30 mouse cellular contexts compared by ENCODE assay signal in genomic region chr13:68811185-68811584, GRCm38 (mm10).
A peak's percentile ranks its signal among the peaks of the same experiment; 100 is the strongest.
DNase-seq lines count a peak whose midpoint lies in the region; ATAC-seq and TF ChIP-seq lines count a peak whose summit lies in the region.
"Had no signal": no experiment of that assay in that cellular context is flagged by ENCODE, and none has a peak within 500 bp of the region (broad histone marks: within the 10 kb centered on the region; RNA-seq: fewer than 3 reads in every experiment).

No protein-coding gene starts in this region.

- 54% methylated on average over 3 of the region's 3 CpGs for WGBS in kidney, embryonic 14.5 days
- WGBS in kidney, embryonic 16.5 days, result 50% methylated on average over 3 of the region's 3 CpGs
- WGBS in lung, embryonic 14.5 days, result 86% methylated on average over 3 of the region's 3 CpGs
- WGBS in lung, adult 2 months, result 92% methylated on average over 3 of the region's 3 CpGs

- ATAC-seq in kidney, embryonic 14.5 days (ENCODE audit: low FRiP score, low TSS enrichment), result peak; percentile 85
- ATAC-seq in kidney, embryonic 16.5 days (ENCODE audit: low FRiP score, low TSS enrichment), result peak; percentile 73
- ATAC-seq in lung, embryonic 14.5 days (ENCODE audit: insufficient read depth), result no peak
- ATAC-seq: activated CD4-positive, CD25-positive, alpha-beta regulatory T cell, adult 4 months; CD4-positive, CD25-positive, alpha-beta regulatory T cell, adult 4 months; forebrain, embryonic 14.5 days; forebrain, embryonic 16.5 days; Patski had no signal

- no peak overlapping the region for H3K4me3 ChIP-seq in kidney, embryonic 14.5 days (ENCODE audit: low read length)
- H3K4me3 ChIP-seq in kidney, embryonic 16.5 days (ENCODE audit: low read length), result no peak overlapping the region
- no peak overlapping the region for H3K4me3 ChIP-seq in lung, embryonic 14.5 days (ENCODE audit: low read depth, low read length)
- H3K4me3 ChIP-seq in lung, adult 2 months (replicated peaks; ENCODE audit: extremely low read depth, low read depth, low read length), result no peak overlapping the region
- H3K4me3 ChIP-seq: embryonic facial prominence, embryonic 13.5 days; embryonic facial prominence, embryonic 15.5 days; erythroblast, embryonic 14.5 days; forebrain, embryonic 10.5 days; forebrain, embryonic 12.5 days had no signal

- H3K4me2 ChIP-seq in kidney, embryonic 14.5 days (replicated peaks; ENCODE audit: low read depth, low read length), result no peak overlapping the region
- no peak overlapping the region for H3K4me2 ChIP-seq in kidney, embryonic 16.5 days (replicated peaks; ENCODE audit: low read depth, low read length)
- no peak overlapping the region for H3K4me2 ChIP-seq in lung, embryonic 14.5 days
- H3K4me2 ChIP-seq: embryonic facial prominence, embryonic 13.5 days; embryonic facial prominence, embryonic 15.5 days; forebrain, embryonic 12.5 days had no signal

- H3K27ac ChIP-seq in kidney, embryonic 14.5 days (ENCODE audit: low read depth, low read length), result 0 out of 2 replicates have a peak overlapping the region, but pooled peaks have one; percentile 21
- peak overlapping the region; percentile 36; the same call in 1 of the 2 replicates for H3K27ac ChIP-seq in kidney, embryonic 16.5 days (ENCODE audit: low read length)
- no peak overlapping the region for H3K27ac ChIP-seq in lung, embryonic 14.5 days (ENCODE audit: low read depth)
- H3K27ac ChIP-seq: embryonic facial prominence, embryonic 13.5 days; embryonic facial prominence, embryonic 15.5 days; forebrain, embryonic 10.5 days; forebrain, embryonic 12.5 days had no signal

- TF ChIP-seq POLR2A in lung, adult 2 months (IDR thresholded peaks at IDR 0.05; ENCODE audit: borderline replicate concordance, extremely low read depth, low read depth, low read length), result no peak

- no peaks in the 10 kb centered on the region for H3K27me3 ChIP-seq in kidney, embryonic 14.5 days (ENCODE audit: control insufficient read depth, insufficient read depth, low read length)
- no peaks in the 10 kb centered on the region for H3K27me3 ChIP-seq in kidney, embryonic 16.5 days (ENCODE audit: insufficient read depth, low read length)
- no peaks in the 10 kb centered on the region for H3K27me3 ChIP-seq in lung, embryonic 14.5 days (ENCODE audit: insufficient read depth, low read length)
- H3K27me3 ChIP-seq: CH12.LX; embryonic facial prominence, embryonic 13.5 days; embryonic facial prominence, embryonic 15.5 days; forebrain, embryonic 12.5 days; Patski had no signal

- DNase-seq in embryo, embryonic 10.5 days (ENCODE audit: low spot score), result peak; percentile 3
- DNase-seq in embryo, embryonic 9.5 days (ENCODE audit: extremely low spot score), result no peak
- DNase-seq in kidney, adult 18-20 months, result no peak
- DNase-seq in kidney, postnatal 14 days, result no peak
- peak; percentile 14 for DNase-seq in lung, embryonic 14.5 days
- DNase-seq in lung, adult 2 months, result no peak
- DNase-seq: adrenal gland, adult 8-10 months; adrenal gland, postnatal 14 days; adrenal gland, postnatal 36 days; B cell, adult 2 months; cerebellum, adult 11 months; cerebellum, adult 18-20 months; cerebellum, adult 8-10 months; cerebellum, adult 9-11 months; cerebellum, postnatal 14 days; cerebellum, postnatal 36 days had no signal

- H3K9ac ChIP-seq in kidney, embryonic 14.5 days (ENCODE audit: low read depth, low read length), result no peak overlapping the region
- no peak overlapping the region for H3K9ac ChIP-seq in kidney, embryonic 16.5 days (replicated peaks; ENCODE audit: low read length)
- H3K9ac ChIP-seq in lung, embryonic 14.5 days, result no peak overlapping the region
- H3K9ac ChIP-seq: embryonic facial prominence, embryonic 13.5 days; embryonic facial prominence, embryonic 15.5 days; forebrain, embryonic 12.5 days had no signal

- no peaks in the 10 kb centered on the region for H3K4me1 ChIP-seq in kidney, embryonic 14.5 days (ENCODE audit: control insufficient read depth, insufficient read depth, low read length)
- no peaks in the 10 kb centered on the region for H3K4me1 ChIP-seq in kidney, embryonic 16.5 days (ENCODE audit: insufficient read depth, low read length)
- H3K4me1 ChIP-seq in lung, embryonic 14.5 days (ENCODE audit: insufficient read depth), result no peaks in the 10 kb centered on the region
- no peaks in the 10 kb centered on the region for H3K4me1 ChIP-seq in lung, adult 2 months (ENCODE audit: control insufficient read depth, insufficient read depth, low read length)
- H3K4me1 ChIP-seq: embryonic facial prominence, embryonic 13.5 days; embryonic facial prominence, embryonic 15.5 days; forebrain, embryonic 10.5 days; forebrain, embryonic 12.5 days had no signal

- no peaks in the 10 kb centered on the region for H3K36me3 ChIP-seq in kidney, embryonic 14.5 days (ENCODE audit: control insufficient read depth, insufficient read depth, low read length)
- no peaks in the 10 kb centered on the region for H3K36me3 ChIP-seq in kidney, embryonic 16.5 days (ENCODE audit: insufficient read depth, low read length)
- no peaks in the 10 kb centered on the region for H3K36me3 ChIP-seq in lung, embryonic 14.5 days (ENCODE audit: insufficient read depth)
- H3K36me3 ChIP-seq: embryonic facial prominence, embryonic 13.5 days; embryonic facial prominence, embryonic 15.5 days; forebrain, embryonic 10.5 days; forebrain, embryonic 12.5 days; G1E had no signal

- TF ChIP-seq CTCF in lung, embryonic 14.5 days (IDR thresholded peaks at IDR 0.05; ENCODE audit: low read depth), result no peak
- no peak for TF ChIP-seq CTCF in lung, adult 2 months (IDR thresholded peaks at IDR 0.05; ENCODE audit: insufficient read depth, low read length)

- no peaks in the 10 kb centered on the region for H3K9me3 ChIP-seq in kidney, embryonic 14.5 days (ENCODE audit: control insufficient read depth, low read length)
- H3K9me3 ChIP-seq in kidney, embryonic 16.5 days (ENCODE audit: low read length), result no peaks in the 10 kb centered on the region
- no peaks in the 10 kb centered on the region for H3K9me3 ChIP-seq in lung, embryonic 14.5 days (ENCODE audit: low read depth, low read length)
- H3K9me3 ChIP-seq: embryonic facial prominence, embryonic 13.5 days; embryonic facial prominence, embryonic 15.5 days; forebrain, embryonic 10.5 days; forebrain, embryonic 12.5 days had no signal

Comparison
In these comparisons a context has a peak if more than half of its experiments do, and no peak if none do; other contexts are left out.
1. DNase-seq: peak in embryo, embryonic 10.5 days (single experiment) and lung, embryonic 14.5 days (single experiment); none in embryo, embryonic 9.5 days (single experiment), kidney, adult 18-20 months (single experiment), kidney, postnatal 14 days (single experiment) and lung, adult 2 months (single experiment).